Mouse (Mus musculus): ENCODE data around the gene Rhot1.

GRCm38 (mm10) chr11:80193827-80194226, 15.0 kb upstream of the Rhot1 start:
- TF ChIP-seq CTCF (IDR thresholded peaks at IDR 0.05; ENCODE audit: borderline replicate concordance, insufficient read depth, low read depth, low read length) (no peak), POLR2A (IDR thresholded peaks at IDR 0.05; ENCODE audit: borderline replicate concordance, insufficient read depth, low read length) (no peak)
